Mouse (Mus musculus) lung, postnatal 36 days (tissue): ENCODE measurements around the gene Gpd2.
A peak's percentile ranks its signal among the peaks of the same experiment; 100 is the strongest.

Experiments
- DNase-seq: peaks from one replicate; pipeline ENCODE4 v3.0.0; 2022; ENCODE audit warnings: mixed read lengths

The Gpd2 gene

DNA sequence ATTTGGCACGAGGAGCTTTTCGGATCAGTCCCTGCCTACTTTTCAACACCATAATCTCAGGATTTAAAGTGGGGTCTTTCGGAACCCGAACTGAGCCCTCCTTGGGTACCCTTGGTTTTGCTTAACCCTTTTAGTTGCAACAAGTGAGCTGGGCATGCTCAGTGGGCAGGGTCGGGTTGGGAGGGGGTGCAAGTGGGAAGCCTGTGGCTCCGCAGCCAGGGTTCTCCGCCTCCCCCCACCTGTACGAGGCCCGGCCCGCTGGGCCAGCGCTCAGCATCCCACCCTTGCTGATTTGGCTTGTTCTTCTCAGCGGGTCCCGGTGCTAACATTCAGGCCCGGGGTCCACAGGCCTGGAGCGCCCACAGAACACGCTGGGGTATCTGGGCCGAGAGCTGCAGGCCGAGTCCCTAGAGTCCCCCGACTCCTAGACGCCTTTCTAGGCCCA is at the start of gene Gpd2:
Gene Gpd2 (plus strand): TSS at position 161 of the 445 bp plus-strand sequence.
- DNase-seq, result no peak

DNA sequence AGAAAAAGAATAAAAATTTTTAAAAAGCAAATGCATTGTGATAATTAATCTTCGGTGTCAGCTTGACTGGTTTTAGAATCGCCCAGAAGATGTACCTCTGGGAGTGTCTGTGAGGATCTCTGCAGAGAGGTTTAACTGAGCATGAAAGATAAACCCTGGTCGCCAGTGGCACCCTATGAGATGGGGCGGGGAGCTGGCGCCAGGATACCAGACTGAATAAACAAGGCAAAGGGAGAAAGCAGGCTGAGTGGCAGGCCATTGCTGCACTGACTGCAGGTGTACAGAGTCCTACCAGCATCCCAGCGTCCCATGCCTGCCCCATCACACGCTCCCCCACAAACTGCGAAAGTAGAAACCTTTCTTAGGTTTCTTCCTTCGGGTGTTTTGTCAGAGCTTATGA is 49.2 kb upstream of the Gpd2 start:
- DNase-seq, result no peak

DNA sequence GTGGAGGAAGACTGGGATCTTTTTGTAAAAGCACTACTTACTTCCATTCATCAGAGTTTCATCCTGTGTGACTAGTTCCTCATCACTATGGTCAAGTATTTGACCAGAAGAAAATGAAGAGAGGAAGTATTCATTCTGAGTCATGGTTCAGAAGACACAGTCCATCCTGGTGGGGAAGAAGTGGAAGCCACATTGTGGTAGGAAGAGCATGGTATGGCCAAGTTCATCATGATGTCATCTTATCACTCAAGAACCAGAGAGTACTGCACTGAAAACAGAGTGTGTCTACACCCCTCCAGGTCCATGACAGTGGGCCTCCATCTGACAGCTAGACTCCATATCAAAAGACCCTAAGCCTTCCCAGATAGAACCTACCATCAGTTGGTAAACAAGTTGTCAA is 46.6 kb upstream of the Gpd2 start:
- DNase-seq, result no peak

DNA sequence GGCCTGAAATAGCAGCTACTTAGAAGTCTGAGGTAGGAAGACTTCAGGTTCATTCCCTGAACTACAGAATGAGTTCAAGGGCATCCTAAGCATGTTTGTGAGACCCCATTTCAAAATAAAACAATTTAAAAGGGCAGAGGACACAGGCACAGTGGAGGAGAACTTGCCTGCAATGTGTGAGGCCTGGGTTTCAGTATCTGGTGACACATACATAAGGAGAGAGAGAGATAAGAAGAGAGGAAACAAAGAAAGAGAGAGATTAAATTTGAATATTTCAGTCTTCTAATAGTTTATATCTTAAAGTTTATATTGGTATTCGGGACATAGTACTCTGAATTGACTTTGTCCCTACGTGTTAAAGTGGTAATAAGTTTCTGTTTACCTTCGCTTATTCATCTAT is 38.4 kb upstream of the Gpd2 start:
- DNase-seq, result no peak

DNA sequence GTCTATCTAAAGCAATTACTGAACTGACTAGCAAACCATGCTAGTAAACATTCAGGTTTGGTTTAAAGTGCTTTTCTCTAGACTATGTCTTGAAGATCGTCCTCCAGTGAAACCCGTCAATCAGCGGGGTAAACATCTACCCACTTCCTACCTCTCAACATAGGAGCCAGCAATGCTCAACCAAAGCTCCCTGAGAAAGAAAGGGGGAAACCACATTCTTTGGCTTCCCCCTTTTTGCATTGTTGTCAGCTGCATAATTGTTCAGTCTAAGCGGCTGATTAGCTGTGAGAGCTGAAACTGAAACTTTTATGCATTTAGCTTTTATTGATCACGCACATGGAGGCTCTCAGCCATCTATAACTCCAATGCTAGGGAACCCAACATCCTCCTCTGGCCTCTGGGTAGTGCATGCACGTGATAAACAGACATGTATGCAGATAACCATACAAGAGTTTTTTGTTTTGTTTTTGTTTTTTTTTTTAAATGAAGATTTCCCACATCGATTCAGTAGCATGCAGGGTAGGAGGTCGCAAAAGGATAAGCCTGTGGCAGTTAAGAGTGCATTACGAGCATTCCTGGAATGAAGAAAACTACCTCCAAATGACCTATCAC is 28.9 kb upstream of the Gpd2 start:
- no peak for DNase-seq

DNA sequence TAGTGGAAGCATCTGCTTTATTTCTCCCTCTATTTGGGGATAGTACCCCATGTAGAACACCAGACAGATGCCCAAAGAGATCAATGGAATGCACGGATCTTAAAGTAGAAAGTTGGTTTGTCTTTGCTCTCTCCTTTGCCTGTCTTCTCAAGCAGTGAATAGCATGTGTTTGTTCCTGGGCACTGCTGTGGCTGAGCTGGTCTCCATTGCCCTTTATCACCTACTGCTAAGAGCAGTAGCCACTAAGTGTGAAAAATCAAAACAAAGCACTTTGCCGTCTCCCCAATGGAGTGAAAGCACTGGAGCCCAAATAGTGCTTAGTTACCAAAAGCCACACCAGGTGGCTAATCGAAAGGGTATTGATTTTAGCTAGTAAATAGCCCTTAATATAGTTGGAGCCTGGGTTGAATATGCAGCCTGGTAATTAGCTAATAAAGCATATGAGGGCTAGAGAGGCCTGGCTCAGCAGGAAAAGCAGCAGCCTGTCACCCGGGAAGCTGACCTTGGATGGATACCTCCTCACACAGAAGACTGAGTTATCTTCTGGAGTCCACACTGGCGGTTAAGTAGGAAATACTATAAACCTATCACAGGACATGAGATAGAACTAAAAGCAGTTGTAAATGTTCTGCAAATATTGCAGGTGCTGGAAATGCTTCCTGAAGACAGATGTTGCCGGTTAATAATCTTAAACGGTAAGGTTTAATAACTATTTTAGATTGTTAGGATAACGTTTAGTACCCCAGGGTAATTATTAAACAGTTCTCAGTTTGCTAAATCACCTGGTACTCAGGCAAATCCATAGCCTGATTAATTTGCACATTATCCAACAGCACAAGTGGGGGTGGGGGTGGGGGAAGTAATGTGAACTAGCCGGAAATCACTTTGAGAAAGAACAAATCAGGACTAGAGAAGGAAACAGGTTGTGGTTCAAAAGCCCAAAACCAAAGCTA is 26.1 kb upstream of the Gpd2 start:
- no peak for DNase-seq

DNA sequence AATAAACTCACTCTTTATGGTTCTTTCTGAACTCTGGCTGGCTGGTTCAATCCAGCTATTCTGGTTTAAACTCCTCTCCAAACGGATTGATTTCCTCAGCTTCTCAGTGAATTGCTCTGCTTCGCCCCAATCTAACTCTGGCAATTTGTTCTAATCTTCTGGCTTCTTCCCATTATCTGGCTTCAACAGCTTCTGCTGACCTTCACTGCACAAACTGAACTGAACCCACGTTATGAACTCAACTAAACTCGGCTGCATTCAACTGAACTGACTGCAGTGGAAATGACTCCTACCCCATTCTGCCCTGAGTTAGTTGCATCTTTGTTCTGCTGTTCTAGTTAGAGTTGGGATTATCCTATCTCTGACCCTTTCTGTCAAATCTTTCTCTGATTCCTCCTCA is 24.1 kb upstream of the Gpd2 start:
- DNase-seq, result no peak

DNA sequence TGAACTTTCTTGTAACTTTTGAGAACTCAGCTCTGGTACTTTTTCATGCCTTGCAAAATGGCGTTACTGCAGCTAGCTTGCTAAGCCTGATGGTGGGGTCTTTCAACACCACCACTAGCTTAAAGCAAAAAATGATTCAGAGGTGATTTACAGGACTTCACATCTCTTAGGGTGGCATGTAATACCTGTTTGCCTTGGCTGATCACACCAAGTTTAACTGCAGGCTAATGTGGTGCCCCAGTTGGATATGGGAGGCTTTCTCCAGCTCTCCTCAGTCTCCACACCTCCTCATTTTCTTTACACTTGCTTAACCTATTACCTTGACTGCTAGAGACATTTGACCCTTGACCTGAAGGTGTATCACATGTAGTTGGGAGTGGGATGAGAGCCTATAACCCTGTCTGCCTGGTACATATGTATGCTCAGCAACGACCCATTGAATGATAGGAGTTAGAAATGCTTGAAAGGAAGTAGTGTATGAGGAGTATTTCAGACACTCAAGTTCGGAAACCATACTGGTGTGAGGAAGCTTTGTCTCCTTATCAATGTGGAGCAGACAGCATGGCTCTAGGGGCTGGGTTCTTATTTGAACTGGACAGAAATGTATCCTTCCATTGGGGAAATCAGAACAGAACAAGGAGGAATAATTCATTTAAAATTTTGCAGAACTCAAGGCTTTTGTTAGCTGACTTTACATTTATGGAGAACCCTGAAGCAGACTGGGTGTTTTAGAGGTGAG is 14.0 kb upstream of the Gpd2 start:
- DNase-seq, result no peak

DNA sequence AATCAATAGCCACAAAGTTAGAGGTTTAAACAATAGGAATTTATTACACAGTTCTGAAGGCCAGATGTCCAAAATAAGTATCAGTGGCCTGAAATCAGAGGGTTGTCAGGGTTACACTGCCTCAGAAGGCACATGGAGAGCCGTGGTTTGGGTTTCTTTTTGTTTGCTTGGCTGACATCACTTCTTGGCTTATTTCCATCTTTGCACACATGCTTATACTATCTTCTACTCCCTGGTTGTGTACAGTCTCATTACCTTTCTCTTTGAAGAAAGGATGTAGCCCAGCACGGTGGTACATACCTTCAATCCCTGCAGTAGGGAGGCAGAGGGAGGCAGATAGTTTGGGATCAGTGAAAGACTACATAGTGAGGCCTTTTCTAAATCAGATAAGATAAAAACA is 12.2 kb upstream of the Gpd2 start:
- no peak for DNase-seq

DNA sequence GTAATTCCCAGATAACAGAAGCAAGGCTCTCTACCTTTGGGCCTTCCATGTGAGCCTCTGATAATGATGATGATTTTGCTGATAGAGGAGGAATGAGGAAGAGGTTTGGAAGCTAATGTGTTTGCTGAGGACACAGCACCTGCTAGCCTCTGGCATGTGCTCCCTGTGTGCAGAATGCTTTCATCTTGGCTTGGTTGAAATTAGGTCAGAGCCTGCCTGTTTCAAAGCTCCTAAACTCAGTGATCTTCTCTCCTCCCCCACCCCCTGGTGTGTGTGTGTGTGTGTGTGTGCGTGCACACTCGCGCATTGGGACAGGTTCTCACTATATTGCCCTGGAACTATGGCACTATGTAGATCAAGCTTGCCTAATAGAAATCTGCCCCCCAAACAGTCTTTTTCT is 10.0 kb upstream of the Gpd2 start:
- DNase-seq, result no peak

DNA sequence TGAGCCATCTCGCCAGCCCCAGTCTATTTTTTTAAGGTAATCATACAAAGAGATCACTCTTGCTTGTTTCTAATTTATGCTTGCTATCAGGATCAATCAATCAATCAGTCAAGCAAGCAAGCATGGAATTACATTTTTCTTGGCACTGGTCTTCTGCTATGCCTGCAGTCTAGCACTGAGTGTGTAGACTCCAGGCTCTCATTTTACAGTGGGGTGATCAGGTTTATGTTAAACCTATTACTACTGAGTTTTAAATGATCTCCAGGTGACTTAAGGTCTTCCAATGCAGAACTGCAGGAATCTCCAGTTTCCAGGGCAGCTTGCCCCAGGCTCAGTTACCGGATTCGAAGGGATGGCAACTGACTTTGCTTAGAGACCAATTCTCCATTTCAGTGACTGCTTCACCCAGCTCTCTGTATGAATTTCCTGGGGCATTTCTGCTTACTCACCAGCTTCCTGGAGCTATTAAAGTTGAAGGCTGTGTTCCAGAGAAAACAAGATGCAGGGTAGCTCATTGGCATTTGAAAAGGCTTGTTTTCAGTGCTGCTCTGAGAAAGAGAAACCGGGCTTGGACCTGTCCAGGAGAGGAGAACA is 7.7 kb upstream of the Gpd2 start:
- DNase-seq, result no peak

DNA sequence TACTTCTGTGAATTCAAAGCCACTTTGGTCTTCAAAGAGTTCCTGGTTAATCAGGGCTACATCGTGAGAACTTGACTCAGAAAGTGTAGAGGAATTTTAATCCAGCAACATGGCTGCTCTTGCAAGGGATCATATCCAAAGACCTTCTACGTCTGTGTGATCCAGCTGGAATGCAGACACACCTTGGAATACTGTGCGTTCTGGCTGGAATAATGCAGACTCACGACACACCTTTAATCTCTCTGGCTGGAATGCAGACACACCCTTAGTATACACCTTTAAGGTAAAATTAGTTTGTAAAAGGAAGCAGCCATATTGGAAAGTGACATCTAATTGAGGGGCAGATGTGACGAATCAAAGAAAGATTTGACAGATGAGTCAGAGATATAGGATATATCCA is 6.0 kb upstream of the Gpd2 start:
- DNase-seq, result no peak

DNA sequence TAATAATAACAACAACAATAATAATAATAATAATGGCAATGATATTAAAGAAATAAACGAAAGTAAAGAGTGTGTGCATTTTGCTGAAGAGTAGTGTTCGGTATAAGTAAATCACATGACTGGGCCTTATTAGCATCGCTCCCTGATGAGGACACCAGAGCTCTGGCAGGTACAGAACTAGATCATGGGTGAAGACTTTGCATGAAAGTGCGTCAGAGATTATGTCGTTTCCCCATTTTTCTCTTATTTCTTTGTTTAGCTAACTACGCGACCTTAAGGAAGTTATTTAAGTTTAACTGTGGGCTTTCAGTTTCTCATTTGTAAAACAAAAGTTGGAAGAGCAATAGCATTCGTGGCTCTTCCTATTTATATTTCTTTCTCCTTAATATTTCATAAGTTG is 5.1 kb upstream of the Gpd2 start:
- DNase-seq, result no peak

DNA sequence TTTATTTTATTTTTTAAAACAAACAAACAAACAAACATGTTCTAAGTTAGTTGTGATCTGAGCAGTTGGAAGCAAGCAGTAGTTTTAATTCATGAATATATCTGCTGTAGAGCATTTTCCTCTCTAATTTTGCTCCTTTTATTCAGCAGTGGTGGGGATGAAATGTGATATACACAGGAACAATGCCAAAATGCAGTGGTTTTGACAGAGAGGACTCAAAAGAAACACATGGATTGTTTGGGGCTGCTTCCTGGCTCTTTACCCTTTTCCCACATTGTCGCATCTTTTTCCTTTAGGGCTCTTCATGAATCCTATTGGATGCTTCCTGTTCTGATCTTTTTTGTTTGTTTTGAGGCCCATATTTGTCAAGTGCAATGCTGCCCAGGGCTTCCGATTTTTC is 1.2 kb upstream of the Gpd2 start:
- no peak for DNase-seq

DNA sequence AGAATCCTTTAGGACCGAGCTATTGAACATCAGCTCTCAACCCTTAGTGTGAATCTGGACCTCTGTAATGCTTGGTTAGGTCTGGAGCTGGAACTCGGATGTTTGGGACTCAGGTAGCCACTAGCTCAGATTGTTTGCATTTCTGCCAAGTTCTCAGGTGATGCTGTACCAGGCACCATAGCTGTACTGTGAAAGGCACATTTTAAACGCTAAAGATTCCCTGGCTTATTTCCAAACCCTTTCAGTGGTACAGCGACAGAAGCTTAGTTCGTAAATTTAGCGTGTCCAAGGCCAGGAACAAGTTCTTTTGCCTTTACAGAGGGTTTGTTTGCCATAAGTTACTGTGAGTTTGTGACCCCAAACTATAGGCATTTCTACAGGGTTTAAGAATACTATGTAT is 409 bp upstream of the Gpd2 start:
- DNase-seq, result no peak

DNA sequence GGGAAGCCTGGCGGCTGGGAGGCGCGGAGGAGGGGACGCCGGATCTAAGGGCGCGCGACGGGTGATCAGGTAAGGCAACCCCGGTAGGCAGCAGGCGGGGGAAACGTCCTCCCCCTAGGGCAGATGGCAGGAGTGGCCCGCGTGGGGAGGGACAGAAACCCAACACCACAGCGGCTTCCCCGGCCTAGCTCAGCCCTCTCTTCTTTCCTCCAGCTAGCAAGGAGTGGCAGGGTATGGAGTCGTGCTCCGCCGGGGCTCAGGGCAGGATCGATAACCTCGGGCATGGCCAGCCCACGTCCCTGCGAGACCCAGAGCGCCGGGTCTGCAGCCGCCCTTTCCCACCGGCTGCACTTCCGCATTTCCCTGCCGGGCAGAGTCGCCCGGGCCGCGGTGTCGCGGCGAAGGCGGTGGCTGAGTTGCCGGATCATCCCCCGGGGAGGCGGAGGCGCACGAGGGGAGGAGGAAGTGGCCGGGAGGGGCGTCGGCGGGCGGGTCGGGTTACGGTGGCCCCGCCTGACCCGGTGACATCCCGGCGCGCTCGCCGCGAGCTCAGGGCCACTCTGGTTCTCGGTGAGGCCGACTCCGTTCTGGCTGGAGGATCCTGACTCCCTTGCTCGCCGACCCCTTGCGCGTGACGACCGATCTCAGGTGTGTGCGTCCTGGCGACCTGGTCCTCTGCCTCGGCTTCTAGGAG is 632 bp downstream of the Gpd2 start:
- DNase-seq, result peak; percentile 93

DNA sequence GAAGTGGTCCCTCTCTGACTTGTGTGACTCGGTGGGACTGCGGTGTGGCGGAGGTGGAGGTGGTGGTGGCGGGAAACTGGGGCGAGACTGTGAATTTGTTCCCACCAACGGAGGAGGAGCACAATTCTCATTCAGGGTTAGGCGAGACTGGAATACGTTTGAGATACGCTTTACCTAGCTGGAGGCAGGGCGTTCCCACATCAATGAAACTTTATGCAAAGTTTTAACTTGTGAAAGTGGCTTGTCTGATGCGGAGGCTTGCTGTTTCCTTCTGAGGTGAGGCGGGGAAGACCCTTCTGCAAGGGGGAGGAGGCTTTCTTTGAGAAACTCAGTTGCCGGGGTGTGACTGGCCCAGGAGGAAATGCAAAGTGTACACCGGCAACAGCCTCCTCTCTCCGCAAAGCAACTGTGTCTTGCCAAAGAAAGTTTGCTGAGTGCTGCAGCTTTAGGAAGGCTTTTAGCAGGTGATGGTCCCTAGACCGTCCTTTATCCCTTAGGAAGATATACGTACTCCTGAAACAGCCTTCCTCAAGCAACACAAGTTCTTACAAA is 1.3 kb downstream of the Gpd2 start:
- peak; percentile 57 for DNase-seq

DNA sequence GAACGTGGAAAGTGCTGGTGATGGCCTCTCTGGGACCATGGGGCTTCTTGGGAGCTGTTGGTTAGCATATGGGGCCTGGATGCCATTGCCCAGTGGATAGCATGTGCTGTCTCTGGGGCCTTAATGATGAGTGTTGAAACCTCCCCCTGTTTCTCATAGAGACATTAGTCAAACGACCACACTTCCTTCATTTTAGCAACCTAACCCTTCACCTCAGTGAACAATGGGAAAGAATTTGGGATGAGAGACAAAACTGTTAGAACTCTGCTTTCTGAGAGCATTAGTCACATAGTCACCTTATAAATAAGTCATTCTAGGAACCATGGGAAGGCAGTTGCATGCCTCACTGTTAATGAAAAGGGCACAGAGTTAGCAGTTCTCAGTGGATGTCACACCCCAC is 1.9 kb downstream of the Gpd2 start:
- no peak for DNase-seq

DNA sequence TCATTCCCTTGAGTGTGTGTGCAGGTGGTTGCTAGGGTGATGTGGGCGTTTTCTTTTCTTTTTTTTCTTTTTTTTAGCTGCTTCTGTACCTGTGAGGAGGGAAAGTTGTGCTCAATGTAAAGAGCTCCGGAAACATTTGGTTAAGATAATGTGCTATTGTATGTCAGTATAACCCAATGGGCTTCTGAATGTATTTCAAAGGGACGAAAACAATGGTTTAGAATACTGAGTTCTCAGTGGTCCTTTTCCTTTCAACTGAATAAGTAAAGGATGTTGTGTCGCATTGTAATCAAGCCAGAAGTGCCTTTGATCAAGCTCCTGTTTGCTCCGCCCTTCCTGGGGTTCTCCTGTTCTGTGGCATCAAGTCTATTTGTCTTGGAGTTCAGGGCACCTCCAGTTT is 6.6 kb downstream of the Gpd2 start:
- DNase-seq, result no peak

DNA sequence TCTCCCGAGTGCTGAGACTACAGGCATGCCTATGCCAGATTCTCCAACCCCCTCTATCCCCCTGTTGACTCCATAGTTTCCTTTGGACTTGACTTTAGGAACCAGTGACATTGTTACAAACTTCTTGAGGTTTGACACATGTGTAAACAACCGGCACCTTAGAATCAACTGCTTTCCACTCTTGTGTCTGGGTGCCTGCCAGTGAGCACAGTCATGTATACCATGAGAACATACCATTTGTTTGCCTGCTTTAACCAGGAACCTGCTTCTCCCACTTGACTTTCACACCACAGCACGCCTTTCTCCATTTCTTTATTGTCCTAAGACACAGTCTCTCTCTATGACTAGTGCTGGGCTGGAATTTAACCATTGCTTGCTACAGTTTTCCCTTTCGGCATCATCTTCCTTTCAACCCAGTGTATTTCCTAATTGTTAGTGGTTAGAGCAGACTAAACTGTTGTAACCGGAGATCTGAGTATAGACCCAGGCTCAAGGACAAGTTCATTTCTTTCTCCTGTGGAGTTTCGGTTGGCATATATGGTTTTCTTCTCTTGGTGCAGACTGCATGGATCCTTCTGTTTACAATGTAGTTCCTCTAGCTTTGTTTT is 8.4 kb downstream of the Gpd2 start:
- DNase-seq, result peak; percentile 45

DNA sequence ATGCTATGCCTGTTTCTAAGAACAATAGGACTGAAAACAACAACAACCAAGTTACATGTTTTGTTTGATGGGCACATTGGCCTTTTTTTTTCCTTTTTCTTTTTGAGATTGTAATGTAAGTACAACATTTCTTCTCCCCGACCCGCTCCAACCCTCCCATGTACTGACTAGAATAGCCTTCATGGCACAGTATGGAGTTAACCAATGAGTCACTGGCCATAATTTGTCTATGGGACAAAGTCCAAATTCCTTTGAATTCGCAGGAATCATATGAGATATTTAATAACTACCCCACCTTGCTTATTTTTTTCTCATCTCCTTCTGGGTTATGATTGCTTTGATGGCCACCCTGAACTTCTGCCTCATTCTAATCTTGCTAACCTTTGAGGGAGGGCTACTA is 12.7 kb downstream of the Gpd2 start:
- DNase-seq, result no peak
